ENCODE assay signal across 28 mouse cellular contexts in genomic region chr13:57761122-57761521, GRCm38 (mm10).
DNase-seq lines count a peak whose midpoint lies in the region; ATAC-seq and TF ChIP-seq lines count a peak whose summit lies in the region.
"Had no signal": no experiment of that assay in that cellular context is flagged by ENCODE, and none has a peak within 500 bp of the region (broad histone marks: within the 10 kb centered on the region; RNA-seq: fewer than 3 reads in every experiment).

No protein-coding gene starts in this region.

- no peak overlapping the region for H3K9ac ChIP-seq in hindbrain, embryonic 13.5 days
- H3K9ac ChIP-seq: embryonic facial prominence, embryonic 12.5 days; hindbrain, embryonic 14.5 days; limb, embryonic 12.5 days; liver, embryonic 15.5 days; lung, embryonic 15.5 days had no signal

- 89% methylated on average over 5 of the region's 5 CpGs for WGBS in hindbrain, embryonic 10.5 days
- WGBS in hindbrain, embryonic 13.5 days, result 99% methylated on average over 5 of the region's 5 CpGs

- no peaks in the 10 kb centered on the region for H3K36me3 ChIP-seq in hindbrain, embryonic 10.5 days
- no peaks in the 10 kb centered on the region for H3K36me3 ChIP-seq in hindbrain, embryonic 13.5 days
- H3K36me3 ChIP-seq: embryonic facial prominence, embryonic 12.5 days; limb, embryonic 12.5 days; liver, embryonic 15.5 days; lung, embryonic 15.5 days had no signal

- peaks cover 13% of the 10 kb centered on the region; the same call in 1 of the 2 replicates for H3K4me1 ChIP-seq in hindbrain, embryonic 10.5 days (replicated peaks)
- H3K4me1 ChIP-seq in hindbrain, embryonic 13.5 days (replicated peaks), result peaks cover 12% of the 10 kb centered on the region
- peaks cover 13% of the 10 kb centered on the region for H3K4me1 ChIP-seq in cortical plate, adult 2 months (ENCODE audit: control insufficient read depth, insufficient read depth, low read length)
- H3K4me1 ChIP-seq: embryonic facial prominence, embryonic 12.5 days; liver, embryonic 15.5 days; lung, embryonic 15.5 days had no signal

- no peak overlapping the region for H3K4me3 ChIP-seq in hindbrain, embryonic 10.5 days
- no peak overlapping the region for H3K4me3 ChIP-seq in hindbrain, embryonic 13.5 days
- H3K4me3 ChIP-seq in left cerebral cortex, adult 2 months, result no peak overlapping the region
- no peak overlapping the region for H3K4me3 ChIP-seq in cortical plate, adult 2 months (ENCODE audit: insufficient read depth, low read length)
- H3K4me3 ChIP-seq: embryonic facial prominence, embryonic 12.5 days; gastrocnemius, adult 2 months; layer of hippocampus, adult 2 months; limb, embryonic 12.5 days; liver, embryonic 15.5 days; lung, embryonic 15.5 days had no signal

- no peak for TF ChIP-seq POLR2A in cortical plate, adult 2 months (IDR thresholded peaks at IDR 0.05; ENCODE audit: extremely low read depth, insufficient read depth, low read length)

- peak overlapping the region; percentile 23; the same call in 1 of the 2 replicates for H3K27ac ChIP-seq in hindbrain, embryonic 10.5 days
- no peak overlapping the region for H3K27ac ChIP-seq in hindbrain, embryonic 13.5 days
- H3K27ac ChIP-seq in left cerebral cortex, adult 2 months, result peak overlapping the region; percentile 74
- H3K27ac ChIP-seq in cortical plate, adult 2 months (ENCODE audit: insufficient read depth, low read length), result 0 out of 2 replicates have a peak overlapping the region, but pooled peaks have one; percentile 36
- H3K27ac ChIP-seq: embryonic facial prominence, embryonic 12.5 days; gastrocnemius, adult 2 months; hindbrain, embryonic 14.5 days; layer of hippocampus, adult 2 months; limb, embryonic 12.5 days; liver, embryonic 15.5 days; lung, embryonic 15.5 days had no signal

- H3K4me2 ChIP-seq in hindbrain, embryonic 13.5 days, result no peak overlapping the region
- H3K4me2 ChIP-seq: embryonic facial prominence, embryonic 12.5 days; heart, embryonic 11.5 days; hindbrain, embryonic 14.5 days; limb, embryonic 12.5 days; liver, embryonic 15.5 days; lung, embryonic 15.5 days had no signal

- intact Hi-C loops in left cerebral cortex, adult 2 months (cut with DNase I), result no loop called here
- intact Hi-C loops in left cerebral cortex, postnatal 4 days (cut with DNase I), result loop anchor here (10.0 kb wide), 1 partner anchor 144 kb away; the partner anchor contains the start of gene Spock1

- ATAC-seq in hindbrain, embryonic 13.5 days (ENCODE audit: low FRiP score), result no peak
- no peak for ATAC-seq in megakaryocyte-erythroid progenitor cell, adult 5-6 weeks (replicated peaks; ENCODE audit: low FRiP score, low TSS enrichment, poor library complexity, severe bottlenecking)
- ATAC-seq: forebrain, embryonic 14.5 days had no signal

- no peaks in the 10 kb centered on the region for H3K9me3 ChIP-seq in hindbrain, embryonic 10.5 days
- no peaks in the 10 kb centered on the region for H3K9me3 ChIP-seq in hindbrain, embryonic 13.5 days
- H3K9me3 ChIP-seq: embryonic facial prominence, embryonic 12.5 days; limb, embryonic 12.5 days; liver, embryonic 15.5 days; lung, embryonic 15.5 days had no signal

- TF ChIP-seq CTCF in left cerebral cortex, adult 2 months (IDR thresholded peaks at IDR 0.05), result no peak
- no peak for TF ChIP-seq CTCF in cortical plate, adult 2 months (IDR thresholded peaks at IDR 0.05; ENCODE audit: extremely low read depth, insufficient read depth, low read length)

- no peak for DNase-seq in hindbrain, embryonic 10.5 days (ENCODE audit: low spot score)
- peak in 1 of 2 experiments; percentile 59 for DNase-seq in left cerebral cortex, adult 2 months (ENCODE audit: extremely low spot score in 1 of 2, low spot score in 2 of 2)
- no peak for DNase-seq in left cerebral cortex, adult 11 months (ENCODE audit: low spot score)
- DNase-seq in left cerebral cortex, postnatal 4 days, result peak; percentile 25
- DNase-seq: adrenal gland, postnatal 36 days; B cell, adult 2 months; cerebellum, adult 2 months; cerebellum, postnatal 36 days; embryo, embryonic 11 days; gastrocnemius, adult 2 months; gastrocnemius, postnatal 36 days; heart, adult 18-20 months; heart, postnatal 36 days; kidney, adult 11 months; kidney, postnatal 14 days; midbrain, embryonic 14.5 days; thymus, postnatal 4 days had no signal

- H3K27me3 ChIP-seq in hindbrain, embryonic 10.5 days (ENCODE audit: insufficient read depth, poor library complexity, severe bottlenecking), result no peaks in the 10 kb centered on the region
- H3K27me3 ChIP-seq in hindbrain, embryonic 13.5 days, result no peaks in the 10 kb centered on the region
- H3K27me3 ChIP-seq: embryonic facial prominence, embryonic 12.5 days; limb, embryonic 12.5 days; liver, embryonic 15.5 days; lung, embryonic 15.5 days had no signal
